Mouse (Mus musculus) cerebellum, adult 2 months (tissue): ENCODE results near the gene 1110032A03Rik.

Source experiments
- CTCF ChIP-seq: fragments of 200-500 bp; IDR thresholded peaks from 2 replicates; pipeline ENCODE4 v1.5.1; 2011; ENCODE audit warnings: low read depth, mild to moderate bottlenecking, control low read depth, low read length, moderate library complexity, borderline replicate concordance; ENCODE audit not compliant: insufficient read depth
- POLR2A ChIP-seq: fragments of 200-500 bp; IDR thresholded peaks from 2 replicates; pipeline ENCODE4 v1.6.1; 2011; ENCODE audit warnings: low read length, control low read depth, borderline replicate concordance; ENCODE audit not compliant: insufficient read depth

DNA sequence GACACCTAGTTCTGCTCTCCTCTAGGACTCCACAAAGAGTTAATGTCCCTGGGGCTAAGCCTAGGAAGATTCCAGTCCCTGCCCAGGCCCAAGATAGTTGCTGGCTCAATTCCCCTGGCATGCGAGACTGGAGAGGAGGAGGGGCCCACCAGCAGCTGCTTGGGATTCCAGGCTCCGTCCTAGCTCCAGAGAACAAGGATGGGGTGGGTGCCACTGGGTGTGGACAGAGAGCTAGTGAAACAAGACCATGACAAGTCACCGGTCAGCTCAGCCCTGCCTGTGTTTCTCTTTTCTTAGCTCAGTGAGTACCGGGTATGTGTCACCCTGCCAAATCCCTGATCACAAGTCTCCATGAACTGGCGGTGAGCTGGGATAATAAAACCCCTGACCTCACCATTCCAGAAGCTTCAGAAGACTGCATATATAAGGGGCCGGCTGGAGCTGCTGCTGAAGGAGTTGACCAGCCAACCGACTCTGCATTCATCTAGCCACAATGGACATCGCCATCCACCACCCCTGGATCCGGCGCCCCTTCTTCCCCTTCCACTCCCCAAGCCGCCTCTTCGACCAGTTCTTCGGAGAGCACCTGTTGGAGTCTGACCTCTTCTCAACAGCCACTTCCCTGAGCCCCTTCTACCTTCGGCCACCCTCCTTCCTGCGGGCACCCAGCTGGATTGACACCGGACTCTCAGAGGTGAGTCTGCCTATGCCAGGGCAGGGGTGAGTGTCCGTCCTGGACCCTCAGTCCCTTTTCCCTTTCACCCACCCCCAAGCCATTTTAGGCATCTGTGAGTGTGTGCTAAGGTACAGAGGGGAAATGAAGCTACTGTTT, 22.3 kb downstream of the 1110032A03Rik start:
- TF ChIP-seq CTCF: no peak
- TF ChIP-seq POLR2A: peak; percentile 37; the same call in 1 of the 2 replicates
